Mouse (Mus musculus) gastrocnemius, adult 18-20 months (tissue): ENCODE data around the gene Olfr911-ps1. TPM values are rescaled to one million over a fixed set of nuclear protein-coding genes. Genes with fewer than 3 reads are reported as not detected.

Experiments
- DNase-seq: peaks from one replicate; pipeline ENCODE4 v3.0.0; 2021; ENCODE audit warnings: low spot score
- long read RNA-seq, 2 experiments: library from polyadenylated mRNA; stranded (forward); transcript quantifications; one replicate each; pipeline ENCODE4 v2.0.0; 2021
- total RNA-seq, 2 experiments: library from RNA; stranded (reverse); gene quantifications; 2 replicates each; pipeline ENCODE4 v1.2.3; 2021

The Olfr911-ps1 gene
- not detected for total RNA-seq
- long read RNA-seq, experiment 1: 0 reads
- long read RNA-seq, experiment 2: 0 reads

GRCm38 (mm10) chr9:38521280-38521679, at the start of gene Olfr911-ps1:
TSS of gene Olfr911-ps1 (plus strand) at chr9:38521580.
- no peak for DNase-seq

- no peak for DNase-seq
Measured at GRCm38 (mm10) chr9:38486785-38487184, 34.6 kb upstream of the Olfr911-ps1 start, which contains the start of gene Olfr906. TSS of gene Olfr906 (plus strand) at chr9:38487085.

- DNase-seq: no peak
Measured at GRCm38 (mm10) chr9:38495501-38495900, 25.9 kb upstream of the Olfr911-ps1 start, which contains the start of gene Olfr907. TSS of gene Olfr907 (plus strand) at chr9:38495801.

- no peak for DNase-seq
Measured at GRCm38 (mm10) chr9:38512353-38512752, 9.0 kb upstream of the Olfr911-ps1 start.

- DNase-seq: no peak
Measured at GRCm38 (mm10) chr9:38537549-38537948, 16.2 kb downstream of the Olfr911-ps1 start, which contains the start of gene Olfr910. TSS of gene Olfr910 (plus strand) at chr9:38537849.

Other genes starting within 250 kb of the Olfr911-ps1 start
- gene Olfr896-ps1, start 230.5 kb upstream of the Olfr911-ps1 start, total RNA-seq: not detected
- gene Olfr25, start 192.5 kb upstream of the Olfr911-ps1 start, total RNA-seq: not detected
- gene Olfr898, start 173.2 kb upstream of the Olfr911-ps1 start, total RNA-seq: not detected
- gene Olfr250, start 154.7 kb upstream of the Olfr911-ps1 start, total RNA-seq: not detected
- gene Olfr251, start 144.5 kb upstream of the Olfr911-ps1 start, total RNA-seq: not detected
- gene Olfr147, start 119.9 kb upstream of the Olfr911-ps1 start, total RNA-seq: not detected
- not detected for gene Olfr901, start 92.1 kb upstream of the Olfr911-ps1 start, total RNA-seq
- gene Olfr902, start 73.9 kb upstream of the Olfr911-ps1 start, total RNA-seq: not detected
- gene Olfr904, start 58.4 kb upstream of the Olfr911-ps1 start, total RNA-seq: not detected
- not detected for gene Olfr905, start 50.5 kb upstream of the Olfr911-ps1 start, total RNA-seq
- not detected for gene Olfr906, start 34.5 kb upstream of the Olfr911-ps1 start, total RNA-seq
- gene Olfr907, start 25.8 kb upstream of the Olfr911-ps1 start, total RNA-seq: not detected
- gene Olfr910, start 16.3 kb downstream of the Olfr911-ps1 start, total RNA-seq: not detected
- gene Olfr912, start 58.6 kb downstream of the Olfr911-ps1 start, total RNA-seq: not detected
- not detected for gene Olfr913, start 71.2 kb downstream of the Olfr911-ps1 start, total RNA-seq
- not detected for gene Olfr914, start 83.5 kb downstream of the Olfr911-ps1 start, total RNA-seq
- gene Olfr916, start 138.3 kb downstream of the Olfr911-ps1 start, total RNA-seq: not detected
- not detected for gene Olfr917, start 144.3 kb downstream of the Olfr911-ps1 start, total RNA-seq
- not detected for gene Olfr918, start 153.0 kb downstream of the Olfr911-ps1 start, total RNA-seq
- gene Olfr919, start 182.1 kb downstream of the Olfr911-ps1 start, total RNA-seq: not detected
- 10 to 100 TPM; 12.9 to 14.9 TPM for gene Vwa5a, start 196.7 kb downstream of the Olfr911-ps1 start, total RNA-seq
- gene Olfr920, start 230.7 kb downstream of the Olfr911-ps1 start, total RNA-seq: under 1 TPM; 0.05 to 0.07 TPM